Mouse (Mus musculus): ENCODE data around the gene H2-DMb2. TPM values are rescaled to one million over a fixed set of nuclear protein-coding genes. Genes with fewer than 3 reads are reported as not detected.
"Not testable (repeated sequence)": the region's sequence is repeated elsewhere in the genome, so short reads cannot be mapped to it uniquely, and the experiment has no call there.

Gene H2-DMb2
- total RNA-seq, 2 experiments from 2014 or later: 0.28 to 0.67 TPM

- peak; percentile 95 for DNase-seq
Measured at GRCm38 (mm10) chr17:34135297-34136224, 7.5 kb upstream of the H2-DMb2 start.

- no peak for DNase-seq
Measured at GRCm38 (mm10) chr17:34137601-34138000, 5.5 kb upstream of the H2-DMb2 start.

- no peak for DNase-seq
Measured at GRCm38 (mm10) chr17:34138655-34139054, 4.5 kb upstream of the H2-DMb2 start.

DNA sequence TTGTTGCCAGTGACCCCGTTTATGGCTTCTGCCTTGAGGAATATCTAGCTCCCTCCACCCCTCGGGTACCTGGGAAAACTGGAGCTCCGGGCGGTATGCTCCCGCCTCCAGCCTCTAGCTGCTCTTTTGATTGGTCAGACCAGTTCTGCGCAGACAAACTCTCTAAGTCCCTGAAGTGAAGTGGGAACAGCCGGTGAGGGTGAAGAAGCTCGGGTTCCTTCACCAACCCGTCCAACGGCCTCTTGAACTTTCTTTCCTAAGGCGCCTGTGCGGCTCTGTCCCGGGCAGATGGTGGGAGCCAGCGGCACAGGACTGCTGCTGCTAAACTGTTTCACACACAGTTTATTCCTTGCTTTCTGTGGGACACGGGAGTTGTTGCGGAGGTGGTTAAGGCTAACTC is 3.7 kb upstream of the H2-DMb2 start:
- peak; percentile 51 for DNase-seq

- no peak for DNase-seq
Measured at GRCm38 (mm10) chr17:34140240-34140639, 2.9 kb upstream of the H2-DMb2 start.

- no peak for DNase-seq
Measured at GRCm38 (mm10) chr17:34141448-34141847, 1.7 kb upstream of the H2-DMb2 start.

DNA sequence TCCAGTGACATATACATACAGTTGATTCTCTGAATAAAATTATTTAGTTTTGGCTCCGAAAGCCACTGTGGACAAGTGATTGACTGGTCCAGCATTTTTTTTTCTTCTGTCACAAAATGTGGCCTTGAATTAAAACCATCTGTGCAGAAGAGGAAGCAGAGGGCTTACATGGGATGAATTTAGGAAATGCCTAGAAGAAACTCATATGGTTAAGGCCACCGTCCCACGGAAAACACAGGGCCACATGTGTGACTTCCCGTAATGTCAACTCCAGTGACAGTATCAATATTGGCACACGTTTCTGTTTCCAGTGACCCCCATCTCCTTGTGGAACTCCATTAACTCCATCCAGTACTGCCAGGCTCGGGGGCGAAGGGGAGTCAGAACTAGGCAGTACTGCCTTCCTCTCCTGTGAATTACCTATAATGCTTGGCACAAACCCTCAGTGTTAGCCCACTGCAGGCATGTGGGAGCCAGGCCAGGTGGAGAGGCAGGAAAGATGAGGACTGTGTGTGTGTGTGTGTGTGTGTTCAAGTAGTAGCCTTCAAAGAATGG is 574 bp upstream of the H2-DMb2 start:
- DNase-seq: no peak

- no peak for DNase-seq
Measured at GRCm38 (mm10) chr17:34143461-34143860, 354 bp downstream of the H2-DMb2 start.

- not testable (repeated sequence) for DNase-seq
Measured at GRCm38 (mm10) chr17:34144221-34144620, 1.1 kb downstream of the H2-DMb2 start.

- no peak for DNase-seq
Measured at GRCm38 (mm10) chr17:34144960-34145371, 1.9 kb downstream of the H2-DMb2 start.

- DNase-seq: no peak
Measured at GRCm38 (mm10) chr17:34152923-34153322, 9.8 kb downstream of the H2-DMb2 start, which contains the start of gene H2-DMb1. Gene H2-DMb1, plus strand, starts transcription at chr17:34153072.

DNA sequence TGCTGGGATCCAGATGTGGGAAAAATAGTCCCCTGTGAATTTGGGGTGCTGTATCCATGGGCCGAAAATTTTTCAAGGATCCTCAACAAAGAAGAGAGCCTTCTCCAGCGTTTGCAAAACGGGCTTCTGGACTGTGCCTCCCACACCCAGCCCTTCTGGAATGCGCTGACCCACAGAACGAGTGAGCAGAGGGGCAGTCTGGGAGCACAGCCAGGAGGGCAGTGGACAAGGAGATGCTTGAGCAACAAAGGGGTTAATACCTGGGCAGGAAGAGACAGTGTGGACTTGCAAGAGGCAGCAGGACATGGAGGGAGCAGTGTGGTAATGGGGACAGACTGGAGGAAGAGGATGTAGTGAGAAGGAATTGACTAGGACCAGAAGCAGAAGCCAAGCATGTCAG is 12.4 kb downstream of the H2-DMb2 start:
- no peak for DNase-seq

GRCm38 (mm10) chr17:34164202-34164895 is 21.2 kb downstream of the H2-DMb2 start:
- no peak for DNase-seq

- no peak for DNase-seq
Measured at GRCm38 (mm10) chr17:34165033-34165730, 22.1 kb downstream of the H2-DMb2 start.

DNA sequence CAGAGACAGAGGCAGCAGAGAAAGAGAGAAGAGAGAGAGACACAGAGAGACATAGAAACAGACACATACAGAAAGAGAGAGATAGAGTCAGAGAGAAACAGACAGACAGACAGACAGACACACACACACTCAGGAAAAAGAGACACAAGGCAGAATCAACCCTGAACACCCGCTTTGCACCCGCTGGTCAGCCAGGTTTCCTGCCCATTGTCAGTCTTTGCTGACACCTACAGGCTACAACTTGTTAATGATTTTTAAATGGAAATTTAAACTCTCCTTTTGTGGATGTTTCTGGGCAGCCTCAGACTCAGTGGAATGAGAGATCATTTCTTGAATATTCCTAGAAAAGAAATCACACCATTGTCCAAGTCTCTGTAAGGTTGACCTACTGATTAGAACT is 26.2 kb downstream of the H2-DMb2 start:
- DNase-seq: no peak

DNA sequence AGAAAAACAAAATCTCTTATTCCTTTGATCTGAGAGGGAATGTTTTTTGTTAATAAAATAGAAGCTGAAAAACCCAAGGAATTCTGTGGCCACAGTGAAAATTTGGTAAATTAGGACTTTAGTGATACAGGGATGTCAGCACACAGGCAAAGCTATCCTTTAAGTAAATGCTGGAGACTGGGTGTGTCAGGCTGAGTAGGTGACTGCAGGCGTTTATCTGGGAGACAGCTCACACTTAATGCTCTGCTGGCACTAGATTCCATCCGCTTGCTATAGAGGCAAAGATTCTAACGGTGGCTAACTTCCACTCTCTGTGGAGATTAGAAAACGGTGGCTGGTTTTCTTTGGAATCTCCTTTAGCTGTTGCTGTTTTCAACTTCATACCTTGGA is 27.4 kb downstream of the H2-DMb2 start:
- no peak for DNase-seq

DNA sequence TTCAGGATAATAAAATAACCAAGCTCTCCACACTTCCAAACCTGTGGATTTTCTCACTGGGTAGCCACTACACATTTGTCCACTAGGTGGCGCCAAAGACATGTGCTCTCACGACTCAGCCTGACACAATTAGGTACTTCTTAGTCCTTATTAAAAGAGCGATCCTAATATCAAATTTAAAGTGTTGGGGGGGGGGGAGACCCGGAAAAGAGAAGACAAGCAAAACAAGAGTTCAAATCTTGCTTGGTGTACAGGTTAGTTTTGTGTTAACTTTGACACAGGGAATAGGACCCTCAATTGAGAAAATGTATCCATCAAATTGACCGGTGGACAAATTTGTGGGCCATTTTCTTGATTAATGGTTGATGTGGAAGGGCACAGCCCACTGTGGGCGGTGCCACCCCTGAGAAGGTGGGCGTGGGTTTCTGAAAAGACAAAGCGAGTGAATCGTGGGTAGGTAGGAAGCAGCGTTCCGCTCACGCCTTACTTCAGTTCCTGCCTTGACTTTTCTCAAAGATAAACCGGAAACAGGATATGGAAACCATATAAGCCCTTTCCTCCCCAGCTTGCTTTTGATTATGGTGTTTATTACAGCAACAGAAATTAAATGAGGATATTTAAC is 27.9 kb downstream of the H2-DMb2 start:
- peak; percentile 38 for DNase-seq

- no peak for DNase-seq
Measured at GRCm38 (mm10) chr17:34172528-34172927, 29.4 kb downstream of the H2-DMb2 start.

- no peak for DNase-seq
Measured at GRCm38 (mm10) chr17:34174075-34174474, 31.0 kb downstream of the H2-DMb2 start.

GRCm38 (mm10) chr17:34177179-34177578 is 34.1 kb downstream of the H2-DMb2 start:
- no peak for DNase-seq

DNA sequence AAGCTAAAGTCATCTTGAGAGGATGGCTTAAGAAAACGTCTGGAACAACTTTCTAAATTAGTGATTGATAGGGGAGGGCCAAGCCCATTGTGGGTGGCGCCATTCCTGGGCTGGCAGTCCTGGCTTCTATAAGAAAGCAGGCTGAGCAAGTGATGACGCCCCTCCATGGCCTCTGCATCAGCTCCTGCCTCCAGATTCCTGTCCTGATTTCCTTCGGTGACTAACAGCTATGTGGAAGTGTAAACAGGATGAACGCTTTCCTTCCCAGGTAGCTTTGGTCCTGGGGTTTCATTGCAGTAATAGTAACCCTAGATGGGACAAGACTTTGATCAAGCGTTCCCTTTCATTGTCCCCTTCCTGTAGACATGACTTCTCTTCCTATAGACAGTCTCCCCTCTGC is 35.9 kb downstream of the H2-DMb2 start:
- no peak for DNase-seq

All from gastrocnemius, postnatal 25 days (tissue).